Mouse (Mus musculus) E14TG2a.4 (cell line): ENCODE results near the gene Efcc1.

Experiments
- H3K27me3 ChIP-seq: 2 replicates; pipeline ENCODE4 v1.6.1; 2014; ENCODE audit warnings: low read length, control low read depth; ENCODE audit not compliant: insufficient read depth
- H3K36me3 ChIP-seq: 2 replicates; pipeline ENCODE4 v1.6.1; 2014; ENCODE audit warnings: low read length, control low read depth; ENCODE audit not compliant: insufficient read depth
- H3K4me1 ChIP-seq: replicated peaks from 2 replicates; pipeline ENCODE4 v1.6.1; 2014; ENCODE audit warnings: low read depth, low read length, control low read depth
- H3K4me3 ChIP-seq: replicated peaks from 2 replicates; pipeline ENCODE4 v1.5.1; 2014; ENCODE audit warnings: mild to moderate bottlenecking, low read length
- H3K9me3 ChIP-seq: 2 replicates; pipeline ENCODE4 v1.6.1; 2014; ENCODE audit warnings: low read length, control low read depth
- CTCF ChIP-seq: conservative IDR thresholded peaks from 2 replicates; pipeline ENCODE4 v1.5.1; 2014; ENCODE audit warnings: low read length
- NANOG ChIP-seq: IDR thresholded peaks from 2 replicates; pipeline ENCODE4 v1.6.1; 2014; ENCODE audit warnings: borderline replicate concordance, low read length, mixed read lengths
- POU5F1 ChIP-seq: IDR thresholded peaks from 2 replicates; pipeline ENCODE4 v1.6.1; 2014; ENCODE audit warnings: low read length, borderline replicate concordance

The Efcc1 gene

GRCm38 (mm10) chr6:87746849-87747248, 16.2 kb downstream of the Efcc1 start:
- TF ChIP-seq POU5F1 (no peak), CTCF (no peak), NANOG (no peak)
- H3K36me3 ChIP-seq = no peaks in the 10 kb centered on the region
- H3K9me3 ChIP-seq = peaks cover 9% of the 10 kb centered on the region; the same call in 1 of the 2 replicates
- no peak overlapping the region for H3K4me3 ChIP-seq
- no peaks in the 10 kb centered on the region for H3K27me3 ChIP-seq
- H3K4me1 ChIP-seq = no peaks in the 10 kb centered on the region

- H3K27me3 ChIP-seq = peaks cover 4% of the 10 kb centered on the region; the same call in 1 of the 2 replicates
Observed at GRCm38 (mm10) chr6:87748078-87748477, 17.4 kb downstream of the Efcc1 start.

GRCm38 (mm10) chr6:87748531-87748930, 17.9 kb downstream of the Efcc1 start:
- Histone ChIP-seq H3K4me3 (no peak overlapping the region), H3K27me3 (peaks cover 4% of the 10 kb centered on the region; the same call in 1 of the 2 replicates), H3K9me3 (peaks cover 9% of the 10 kb centered on the region; the same call in 1 of the 2 replicates), H3K36me3 (no peaks in the 10 kb centered on the region), H3K4me1 (no peaks in the 10 kb centered on the region)
- no peak for TF ChIP-seq POU5F1
- no peak for TF ChIP-seq NANOG
- TF ChIP-seq CTCF = no peak

More at GRCm38 (mm10) chr6:87748078-87748477, 17.4 kb downstream of the Efcc1 start:
- Histone ChIP-seq H3K4me1 (no peaks in the 10 kb centered on the region), H3K4me3 (no peak overlapping the region), H3K9me3 (peaks cover 9% of the 10 kb centered on the region; the same call in 1 of the 2 replicates), H3K36me3 (no peaks in the 10 kb centered on the region)
- no peak for TF ChIP-seq POU5F1
- no peak for TF ChIP-seq CTCF
- no peak for TF ChIP-seq NANOG

GRCm38 (mm10) chr6:87750184-87750910, 19.7 kb downstream of the Efcc1 start:
- Histone ChIP-seq H3K36me3 (no peaks in the 10 kb centered on the region), H3K9me3 (peaks cover 9% of the 10 kb centered on the region; the same call in 1 of the 2 replicates), H3K4me1 (no peaks in the 10 kb centered on the region), H3K27me3 (peaks cover 8% of the 10 kb centered on the region), H3K4me3 (no peak overlapping the region)
- TF ChIP-seq NANOG (no peak), CTCF (no peak), POU5F1 (no peak)

- peaks cover 9% of the 10 kb centered on the region; the same call in 1 of the 2 replicates for H3K9me3 ChIP-seq
- peaks cover 8% of the 10 kb centered on the region for H3K27me3 ChIP-seq
- H3K4me1 ChIP-seq = no peaks in the 10 kb centered on the region
- no peaks in the 10 kb centered on the region for H3K36me3 ChIP-seq
- no peak for TF ChIP-seq POU5F1
- no peak for TF ChIP-seq CTCF
- no peak for TF ChIP-seq NANOG
- H3K4me3 ChIP-seq = no peak overlapping the region
Observed at GRCm38 (mm10) chr6:87751574-87751973, 20.9 kb downstream of the Efcc1 start.

- TF ChIP-seq NANOG (no peak), POU5F1 (no peak), CTCF (no peak)
- H3K4me3 ChIP-seq = no peak overlapping the region
- no peaks in the 10 kb centered on the region for H3K4me1 ChIP-seq
- no peaks in the 10 kb centered on the region for H3K9me3 ChIP-seq
- peaks cover 8% of the 10 kb centered on the region for H3K27me3 ChIP-seq
- H3K36me3 ChIP-seq = no peaks in the 10 kb centered on the region
Observed at GRCm38 (mm10) chr6:87755196-87755595, 24.5 kb downstream of the Efcc1 start.

GRCm38 (mm10) chr6:87756896-87757295, 26.2 kb downstream of the Efcc1 start:
- H3K27me3 ChIP-seq = peaks cover 8% of the 10 kb centered on the region
- H3K9me3 ChIP-seq = no peaks in the 10 kb centered on the region
- no peaks in the 10 kb centered on the region for H3K36me3 ChIP-seq
- H3K4me3 ChIP-seq = no peak overlapping the region
- TF ChIP-seq POU5F1 (no peak), CTCF (no peak), NANOG (no peak)
- H3K4me1 ChIP-seq = no peaks in the 10 kb centered on the region

- no peaks in the 10 kb centered on the region for H3K4me1 ChIP-seq
- H3K27me3 ChIP-seq = no peaks in the 10 kb centered on the region
- no peak overlapping the region for H3K4me3 ChIP-seq
- no peaks in the 10 kb centered on the region for H3K36me3 ChIP-seq
- no peaks in the 10 kb centered on the region for H3K9me3 ChIP-seq
- no peak for TF ChIP-seq NANOG
- TF ChIP-seq POU5F1 = no peak
- no peak for TF ChIP-seq CTCF
Observed at GRCm38 (mm10) chr6:87759404-87759803, 28.7 kb downstream of the Efcc1 start.
